Mouse (Mus musculus): ENCODE results near the gene Tbc1d10c.

Tbc1d10c gene

DNA sequence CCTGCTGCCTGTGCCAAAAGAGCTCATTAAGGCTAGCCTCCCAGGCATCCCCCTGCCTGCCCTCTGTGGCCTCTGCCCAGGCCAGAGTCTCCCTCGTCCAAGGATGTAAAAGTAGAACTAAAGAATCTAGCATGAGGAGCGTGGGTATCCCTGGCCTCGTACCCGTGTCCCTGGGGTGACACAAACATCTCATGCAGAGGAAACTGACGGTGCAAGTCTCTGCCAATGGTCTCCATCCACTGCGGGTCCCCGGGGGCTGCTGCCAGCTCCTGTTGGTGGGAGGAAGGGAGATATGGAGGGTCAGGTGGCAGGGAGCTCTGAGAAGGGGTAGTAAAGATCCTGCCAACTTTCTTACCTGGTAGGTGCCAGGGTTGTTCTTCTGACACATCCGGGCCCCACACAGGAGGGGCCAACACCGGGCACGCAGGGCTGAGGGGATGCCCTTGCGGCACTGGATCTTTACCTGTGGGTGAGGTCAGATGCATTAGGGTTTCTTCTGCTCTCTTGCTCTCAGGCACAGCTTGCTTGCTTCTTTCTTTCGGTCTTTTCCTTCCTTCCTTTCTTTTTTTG, 1.9 kb downstream of the Tbc1d10c start:
- no peak for DNase-seq

DNA sequence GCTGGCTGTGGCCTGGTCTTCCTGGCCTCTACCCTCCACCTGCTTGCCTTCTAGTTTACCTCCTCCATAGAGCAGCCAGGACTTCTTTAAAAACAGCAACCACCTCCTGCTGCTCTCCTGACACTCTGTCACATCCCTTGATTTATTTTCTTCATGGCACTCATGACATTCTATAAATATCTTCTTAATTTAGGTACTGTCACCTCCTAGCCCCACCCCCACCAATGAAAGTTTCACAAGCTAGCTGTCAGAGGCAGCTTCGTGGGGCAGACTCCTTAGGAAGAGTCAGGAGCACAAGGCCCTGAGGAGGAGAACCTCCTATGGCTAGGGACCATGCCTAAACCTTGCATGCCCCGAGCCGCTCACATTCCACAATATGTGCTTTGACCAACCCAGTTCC, 3.8 kb downstream of the Tbc1d10c start:
- no peak for DNase-seq

DNA sequence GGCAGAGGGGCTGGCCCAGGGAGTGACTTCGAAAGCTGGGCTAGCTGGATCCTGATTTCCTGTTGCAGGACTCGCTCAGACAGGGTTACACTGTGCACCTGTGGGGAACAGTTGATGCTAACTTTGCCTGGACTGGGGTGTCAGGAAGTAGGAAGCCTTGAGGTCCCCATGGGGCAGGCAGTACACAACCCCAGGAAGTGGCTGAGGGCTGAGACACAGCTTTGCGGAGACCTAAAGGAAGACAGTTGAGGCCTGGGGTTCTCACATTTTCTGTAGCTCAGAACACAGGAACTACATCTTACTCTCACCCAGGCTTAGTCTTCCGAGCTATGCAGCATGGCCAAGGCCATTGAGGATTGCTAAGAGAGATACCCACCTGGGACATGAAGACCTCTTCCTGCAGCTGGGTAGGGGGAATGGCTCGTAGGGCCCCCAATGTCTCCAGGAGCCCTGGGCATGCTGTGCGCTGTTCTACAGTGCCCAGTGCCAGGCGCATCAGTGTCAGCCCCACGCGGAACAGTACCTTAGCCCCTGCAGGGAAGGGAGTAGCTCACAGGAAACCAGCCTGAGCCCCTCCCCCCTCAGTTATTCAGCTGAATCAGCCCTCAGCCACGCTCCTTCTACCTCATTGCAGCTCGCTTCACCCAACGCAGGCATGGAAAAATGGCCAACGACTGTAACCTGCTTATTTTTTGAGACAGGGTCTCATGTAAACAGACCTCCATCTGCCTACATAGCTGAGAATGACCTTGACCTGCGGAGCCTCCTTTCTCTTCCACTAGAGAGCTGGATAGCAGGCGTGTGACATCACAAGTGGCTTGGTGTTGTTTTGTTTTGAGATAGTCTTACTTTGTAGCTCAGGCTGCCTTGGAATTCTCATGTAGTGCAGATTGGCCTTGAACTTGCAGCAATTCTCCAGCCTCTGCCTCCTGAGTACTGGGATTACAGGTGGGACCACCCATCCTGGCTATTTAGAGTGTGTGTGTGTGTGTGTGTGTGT, 5.8 kb downstream of the Tbc1d10c start:
- no peak for DNase-seq

DNA sequence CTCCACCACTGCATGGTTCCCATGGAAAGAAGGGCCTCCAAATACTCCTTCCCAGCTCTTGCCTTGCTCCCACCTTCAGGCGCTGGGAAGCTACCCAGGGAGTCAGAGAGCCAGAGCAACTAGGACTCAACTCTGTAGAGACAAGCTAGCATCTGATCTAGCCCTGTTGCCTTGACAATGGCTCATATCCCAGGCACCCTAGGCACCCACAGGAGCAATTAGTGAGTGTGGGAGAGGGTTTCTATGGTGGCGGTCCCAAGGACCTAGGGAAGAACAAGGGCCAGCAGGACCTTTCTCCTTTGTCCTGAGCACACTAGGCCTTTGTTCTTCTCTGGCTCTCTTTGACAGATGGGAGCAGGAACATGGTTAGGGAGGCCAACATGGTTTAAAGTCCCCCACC, 7.4 kb downstream of the Tbc1d10c start:
- no peak for DNase-seq

DNA sequence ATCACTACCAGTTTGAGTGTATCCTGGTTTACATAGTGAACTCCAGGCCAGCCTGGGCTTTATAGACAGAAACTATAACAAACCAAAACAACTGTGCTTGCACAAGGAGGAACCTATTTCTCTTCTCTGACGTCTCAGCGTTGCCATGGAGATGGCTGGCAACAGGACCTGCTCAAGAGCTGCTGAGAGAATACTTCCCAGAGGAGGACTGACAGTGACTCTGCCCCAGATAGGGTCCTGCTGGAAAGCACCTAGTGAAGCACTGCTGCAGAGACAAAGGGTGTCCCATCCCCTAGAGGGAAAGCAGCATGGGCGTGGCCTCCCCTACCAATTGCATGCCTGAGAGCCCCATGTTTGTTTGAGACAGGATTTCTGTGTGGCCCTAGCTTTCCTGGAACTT, 9.2 kb downstream of the Tbc1d10c start:
- DNase-seq = peak; percentile 82

DNA sequence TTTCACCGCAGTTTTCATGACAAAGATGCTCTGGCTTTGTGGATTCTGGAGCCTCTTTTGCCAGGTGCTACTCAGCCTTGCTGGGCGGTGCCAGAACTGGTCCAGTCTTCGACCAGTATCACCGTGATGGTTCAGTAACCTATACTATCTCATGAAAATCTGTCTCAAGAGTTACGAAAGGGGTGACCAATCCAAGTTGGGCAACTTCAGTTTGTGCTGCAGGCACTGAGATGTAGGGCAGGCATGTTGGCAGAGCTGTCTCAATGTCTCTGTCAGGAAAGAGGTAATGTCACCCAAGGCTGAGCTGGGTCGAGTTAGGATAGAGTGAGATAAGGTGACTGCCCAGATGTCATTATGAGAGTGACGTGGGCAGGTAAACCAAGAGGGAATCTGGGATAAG, 10.7 kb downstream of the Tbc1d10c start:
- DNase-seq = no peak

DNA sequence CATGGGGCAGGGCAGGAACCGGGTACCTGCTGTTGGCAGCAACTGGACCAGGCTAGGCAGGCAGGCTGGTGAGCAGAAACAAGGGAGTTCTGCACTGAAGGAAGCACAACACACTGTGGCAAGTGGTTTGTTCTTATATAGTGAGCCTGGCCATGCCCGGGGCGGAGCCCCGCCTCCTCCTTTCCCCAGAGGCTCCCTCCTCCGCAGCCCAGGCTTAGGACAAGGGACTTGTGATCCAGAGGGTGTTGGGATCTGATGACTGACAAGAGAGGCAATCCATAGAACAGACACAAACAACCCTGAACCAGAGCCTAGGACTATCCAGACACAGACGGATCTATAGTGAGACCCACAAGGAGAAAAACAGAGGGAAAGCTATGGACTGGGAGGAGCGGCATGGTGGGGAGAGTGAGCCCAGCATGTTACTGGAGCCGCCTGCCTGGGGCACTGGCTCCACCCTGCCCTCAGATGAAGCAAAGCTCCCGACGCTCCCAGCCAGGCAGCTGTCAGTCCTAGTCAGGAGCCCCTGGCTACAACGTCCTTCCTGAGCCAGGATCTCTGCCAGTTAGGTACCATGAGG, 15.6 kb downstream of the Tbc1d10c start, which contains the start of gene Carns1:
TSS of gene Carns1 (minus strand) at position 112 of the 580 bp plus-strand sequence.
- peak; percentile 44 for DNase-seq

DNA sequence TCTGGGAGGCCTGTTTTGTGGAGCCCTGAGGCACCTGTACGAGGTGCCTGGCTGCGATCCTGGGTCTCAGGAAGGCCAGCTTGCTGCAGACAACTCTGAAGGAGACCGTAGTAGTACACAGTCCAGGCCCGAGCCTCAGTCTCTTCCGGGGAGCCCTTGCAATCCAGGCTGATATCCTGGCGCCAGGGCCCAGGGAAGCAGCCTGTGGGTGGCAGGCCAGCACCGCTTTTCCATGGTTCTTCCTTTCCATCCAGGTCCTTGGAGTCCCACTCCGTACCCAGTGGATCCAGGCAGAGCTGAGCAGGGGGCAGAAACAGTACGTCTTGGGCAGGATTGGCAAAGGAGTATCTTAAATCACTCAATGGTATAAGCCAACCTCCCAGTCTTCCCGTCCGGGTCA, 18.2 kb downstream of the Tbc1d10c start:
- DNase-seq = no peak

DNA sequence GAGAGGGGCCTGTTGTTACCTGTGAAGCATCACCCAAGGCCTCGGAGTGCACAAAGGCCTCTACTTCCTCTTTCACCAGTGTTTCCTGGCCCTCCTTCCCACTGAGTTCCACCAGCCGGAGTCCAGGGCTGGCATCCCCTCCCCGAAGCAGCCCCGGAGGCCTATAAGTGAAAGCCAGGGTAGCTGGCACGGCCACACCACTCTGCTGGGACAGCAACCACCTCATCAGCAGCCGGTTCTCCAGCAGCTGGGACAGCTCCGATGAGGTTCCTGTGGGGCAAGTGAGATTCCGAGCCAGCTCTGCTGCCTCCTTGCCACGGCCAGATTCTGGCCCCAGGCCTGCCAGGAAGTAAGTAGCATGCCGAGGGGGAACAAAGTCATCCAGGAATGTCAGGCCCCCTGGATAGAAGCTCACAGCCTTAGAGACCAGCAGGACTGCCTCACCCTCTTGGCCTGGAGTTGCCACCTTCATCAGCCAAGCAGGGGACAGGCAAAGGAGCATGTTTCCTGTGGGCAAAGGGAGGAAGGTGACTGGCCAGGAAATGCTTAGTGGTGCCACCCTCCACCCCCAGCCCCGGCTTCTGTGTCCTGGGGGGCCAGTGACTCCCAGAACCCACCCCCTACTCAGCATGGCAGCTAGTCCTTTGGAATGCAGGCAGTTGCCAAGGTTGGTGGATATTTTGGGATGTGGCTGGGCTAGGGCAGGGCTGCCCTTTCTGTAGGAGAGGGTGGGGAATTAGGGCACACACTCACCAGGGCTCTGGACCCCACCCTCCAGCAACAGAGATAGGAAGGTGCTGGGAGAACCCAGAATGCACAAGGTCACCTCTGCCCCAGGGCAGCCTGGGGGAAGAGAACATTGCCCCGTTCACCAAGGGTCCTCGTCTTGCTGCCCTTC, 19.4 kb downstream of the Tbc1d10c start:
- DNase-seq = no peak

DNA sequence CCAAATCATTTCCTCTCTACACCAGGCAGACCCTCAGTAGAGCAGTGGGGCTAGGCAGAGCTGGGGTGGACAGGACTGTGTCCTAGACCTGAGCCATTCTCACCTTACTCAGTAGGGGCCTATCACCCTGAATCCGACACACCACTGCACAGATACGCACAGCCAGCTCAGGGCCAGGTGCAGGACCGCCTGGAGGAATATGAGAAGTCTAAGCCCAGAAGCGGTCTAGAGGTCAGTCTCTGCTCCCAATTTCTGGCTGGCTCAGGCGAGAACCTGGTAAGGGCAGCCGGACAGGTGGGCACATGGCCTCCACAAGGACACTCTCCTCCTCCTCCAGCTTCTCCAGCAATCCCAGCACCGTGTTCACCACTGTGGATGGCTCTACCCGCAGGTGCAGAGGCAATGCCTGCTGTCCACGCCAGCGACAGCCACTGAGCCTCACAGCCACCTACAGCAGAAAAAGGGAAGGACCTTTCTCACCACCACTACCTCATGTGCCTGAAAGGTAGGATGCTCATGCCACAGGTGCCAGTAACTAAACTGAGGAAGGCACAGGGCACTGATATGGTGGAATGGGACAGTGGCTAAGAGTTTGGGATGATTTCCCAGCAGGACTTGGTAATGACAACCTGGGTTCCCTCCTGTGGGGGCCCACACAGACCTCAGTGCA, 20.2 kb downstream of the Tbc1d10c start:
- DNase-seq = no peak

DNA sequence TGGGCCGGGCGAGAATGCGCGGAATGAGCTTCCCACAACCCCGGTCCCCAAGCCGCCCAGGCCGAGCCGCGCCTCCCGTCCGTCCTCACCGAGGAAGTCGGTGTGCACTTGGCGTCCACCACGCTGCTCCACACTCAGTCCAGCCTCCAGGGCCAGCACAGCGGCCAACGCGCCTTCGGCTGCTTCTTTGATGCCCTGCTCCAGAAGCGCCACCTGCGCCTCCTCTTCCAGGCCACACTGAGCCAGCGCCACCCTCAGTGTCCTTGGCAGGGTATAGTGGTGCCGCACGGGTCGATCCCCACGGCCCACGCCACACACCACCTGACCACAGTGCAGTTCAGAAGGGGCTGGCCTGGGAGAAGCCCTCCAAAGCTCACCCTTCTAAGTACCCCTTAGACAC, 21.3 kb downstream of the Tbc1d10c start:
- no peak for DNase-seq

DNA sequence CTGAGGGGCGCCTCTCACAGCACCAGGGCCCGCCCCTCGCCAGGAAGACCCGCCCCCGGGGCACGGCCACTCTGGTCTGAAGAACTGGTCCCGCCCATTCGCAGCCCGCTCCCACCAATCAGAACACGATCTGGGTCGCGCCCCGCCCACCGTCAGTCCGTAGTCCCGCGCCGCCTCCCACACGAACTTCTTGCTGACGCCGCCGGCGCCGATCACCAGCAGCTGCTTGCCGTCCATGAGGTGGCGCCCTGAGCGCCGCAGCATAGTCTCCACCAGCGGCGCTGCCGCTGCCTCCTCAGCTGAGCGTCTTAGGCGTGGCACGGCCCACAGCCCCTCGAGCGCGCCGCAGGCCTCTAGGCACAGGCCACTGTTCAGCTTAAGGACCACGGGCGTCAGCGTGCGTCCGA, 21.7 kb downstream of the Tbc1d10c start:
- peak; percentile 100 for DNase-seq

DNA sequence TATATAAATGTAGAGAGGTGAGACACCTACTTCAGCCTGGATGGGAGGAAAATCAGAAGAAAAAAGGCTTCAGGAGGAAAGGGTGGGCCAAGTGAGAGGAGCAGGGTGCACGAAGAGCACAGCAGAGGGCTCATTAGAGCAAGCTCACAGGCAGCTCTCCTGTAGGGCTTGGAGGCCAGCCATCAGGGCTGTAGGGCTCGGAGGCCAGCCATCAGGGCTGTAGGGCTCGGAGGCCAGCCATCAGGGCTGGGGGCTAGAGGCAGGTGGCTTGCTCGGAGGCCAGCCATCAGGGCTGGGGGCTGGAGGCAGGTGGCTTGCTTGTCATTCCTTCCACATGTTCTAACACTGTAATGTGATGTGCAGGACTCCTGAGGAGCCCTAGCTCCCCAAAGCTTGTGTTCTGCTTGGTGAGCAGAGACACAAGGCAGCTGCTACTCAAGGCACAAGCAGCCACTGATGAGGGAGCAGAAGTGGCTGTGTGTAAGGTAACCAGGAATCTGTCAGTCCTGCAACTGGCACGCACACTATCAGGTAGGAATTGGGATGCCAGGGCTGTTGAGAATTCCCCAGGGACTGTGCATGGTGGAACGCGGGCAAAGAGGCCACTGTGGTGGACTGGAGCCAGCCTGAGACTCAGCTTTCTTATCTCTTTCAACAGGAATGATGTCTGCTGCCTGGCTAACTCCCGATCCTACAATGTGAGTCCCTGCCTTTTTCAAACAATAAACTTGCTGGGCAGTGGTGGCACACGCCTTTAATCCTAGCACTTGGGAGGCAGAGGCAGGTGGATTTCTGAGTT, 24.2 kb downstream of the Tbc1d10c start:
- DNase-seq = no peak

DNA sequence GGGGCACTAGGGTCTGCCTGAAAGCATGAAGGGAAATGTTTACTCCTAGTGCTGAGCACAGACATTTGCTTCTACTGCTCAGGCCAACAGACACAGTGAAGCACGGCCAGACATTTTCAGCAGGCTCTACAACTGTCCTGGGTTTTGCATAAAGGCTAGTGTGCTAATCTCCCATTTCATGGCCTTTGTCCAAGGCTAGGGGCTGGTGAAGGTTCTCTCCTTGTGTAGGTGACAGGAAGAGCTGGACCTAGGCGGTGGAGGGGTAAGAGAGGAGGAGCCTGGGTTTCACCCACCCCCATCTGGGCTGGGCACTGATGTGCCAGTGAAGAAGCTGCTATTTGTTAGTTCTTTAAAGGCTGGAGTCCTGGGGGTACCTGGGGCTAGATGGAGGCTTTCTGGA, 26.4 kb downstream of the Tbc1d10c start:
- no peak for DNase-seq

DNA sequence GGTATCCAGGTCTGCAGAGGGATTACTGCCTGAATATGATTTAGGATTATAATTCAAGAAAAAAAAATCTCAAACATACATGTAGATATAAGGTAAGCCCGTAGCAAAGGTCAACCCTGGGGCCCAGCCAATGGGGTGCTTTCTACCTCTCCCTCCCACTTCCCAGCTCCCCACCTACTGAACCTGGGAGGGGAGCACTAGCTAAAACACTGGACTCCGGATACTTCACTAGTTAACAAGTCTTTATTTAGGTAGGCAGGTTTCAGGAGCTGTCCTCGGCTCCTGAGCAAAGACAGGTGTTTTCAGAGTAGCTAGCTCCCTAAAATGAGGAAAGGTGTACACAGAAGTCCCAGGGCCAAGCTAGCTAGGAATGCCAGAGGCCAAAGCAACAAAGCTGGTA, 27.0 kb downstream of the Tbc1d10c start:
- no peak for DNase-seq

DNA sequence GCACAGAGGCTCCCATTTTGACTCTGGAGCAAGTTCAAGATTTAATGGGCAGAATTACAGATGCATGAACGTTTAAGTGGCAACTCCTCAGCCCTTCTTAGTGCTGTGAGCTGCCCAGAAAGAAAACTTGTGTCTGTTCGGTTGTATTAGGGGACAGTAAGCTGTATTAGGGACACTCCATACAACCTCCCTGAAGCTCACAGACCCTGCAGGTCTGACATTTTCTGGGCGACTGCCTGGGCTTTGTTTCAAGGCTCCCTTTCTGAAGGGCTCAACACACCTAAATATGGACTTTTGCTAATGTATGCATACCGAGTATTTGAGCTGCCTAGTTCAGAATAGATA, 27.6 kb downstream of the Tbc1d10c start:
- no peak for DNase-seq

DNA sequence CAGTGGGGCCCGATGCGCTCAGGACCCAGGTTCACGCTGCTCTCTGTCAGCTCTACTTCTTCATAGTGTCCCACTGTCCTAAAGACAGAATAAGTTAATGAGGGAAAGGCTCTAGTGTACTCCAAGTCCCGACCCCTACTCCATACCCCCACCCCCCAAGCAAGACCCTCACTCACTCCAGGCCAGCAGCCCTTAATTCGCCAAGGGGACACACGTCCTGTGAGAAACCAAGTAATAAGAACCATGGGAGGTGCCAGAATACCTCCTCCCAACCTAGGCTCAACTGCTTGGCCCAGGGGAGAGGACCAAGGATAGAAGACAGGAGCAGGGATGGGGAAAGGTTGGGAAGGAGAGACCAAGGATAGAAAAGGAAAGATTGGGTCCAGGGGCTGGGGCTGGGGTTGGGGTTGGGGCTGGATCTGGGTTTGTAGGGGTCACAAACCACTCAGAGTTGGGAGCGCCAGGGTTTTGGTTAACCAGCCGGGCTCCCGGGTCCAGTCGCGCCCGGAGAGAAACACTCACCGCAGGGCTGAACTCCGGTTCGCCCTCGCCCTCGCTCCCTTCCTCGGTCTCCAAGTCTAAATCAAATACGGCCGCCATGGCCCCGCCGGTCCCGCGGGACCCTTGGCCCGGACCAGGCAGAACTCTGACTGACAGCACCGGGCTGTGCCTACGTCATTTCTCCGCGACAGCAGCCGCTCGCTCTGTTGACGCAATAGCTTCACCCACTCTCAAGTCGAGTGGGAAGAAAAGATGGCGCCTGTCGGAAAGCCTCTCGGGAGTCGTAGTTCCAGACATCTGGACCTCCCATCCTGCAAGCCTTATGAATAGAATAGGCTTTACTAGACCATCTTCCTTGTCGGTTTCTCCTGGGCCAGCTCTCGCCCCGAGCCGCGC, 28.2 kb downstream of the Tbc1d10c start, which contains the start of gene Rps6kb2:
TSS of gene Rps6kb2 (minus strand) at position 709 of the 897 bp plus-strand sequence.
- DNase-seq = peak; percentile 98

DNA sequence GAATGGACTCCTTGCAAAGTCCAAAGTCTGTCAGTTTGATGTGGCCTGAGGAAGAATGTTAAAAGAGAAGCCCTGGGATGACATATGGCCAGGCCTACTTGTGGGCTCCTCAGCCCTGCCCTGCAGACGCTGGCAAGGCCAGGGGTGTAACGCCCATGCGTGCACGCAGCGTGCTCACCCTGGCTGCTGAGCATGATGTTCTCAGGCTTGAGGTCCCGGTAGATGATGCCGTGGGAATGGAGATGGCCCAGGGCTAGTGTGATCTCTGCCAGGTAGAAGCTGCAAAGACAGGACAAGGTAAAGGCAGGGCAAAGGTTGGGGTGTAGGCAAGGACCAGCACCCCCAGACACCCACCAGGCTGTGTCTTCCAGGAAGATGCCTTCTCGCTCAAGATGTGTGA, 32.0 kb downstream of the Tbc1d10c start:
- DNase-seq = no peak

DNA sequence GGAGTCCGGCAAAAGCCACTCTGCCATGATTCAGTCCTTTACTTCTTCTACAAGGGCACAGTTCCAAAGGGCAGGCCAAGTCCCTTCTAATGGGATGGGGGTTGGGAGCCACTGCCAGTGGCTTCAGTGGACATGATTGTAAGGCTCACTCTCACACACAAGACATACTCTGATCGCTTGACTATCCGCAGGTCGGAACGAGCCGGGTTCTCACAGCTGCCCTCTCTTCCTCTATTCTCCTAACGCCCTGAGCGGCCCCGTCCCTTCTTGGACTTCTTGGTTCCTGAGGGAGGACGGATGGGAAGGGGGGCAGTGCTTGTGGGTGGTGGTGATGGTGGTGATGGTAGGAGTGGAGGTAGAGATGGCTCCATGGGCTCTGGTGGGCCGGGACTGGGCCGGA, 34.3 kb downstream of the Tbc1d10c start:
- no peak for DNase-seq

DNA sequence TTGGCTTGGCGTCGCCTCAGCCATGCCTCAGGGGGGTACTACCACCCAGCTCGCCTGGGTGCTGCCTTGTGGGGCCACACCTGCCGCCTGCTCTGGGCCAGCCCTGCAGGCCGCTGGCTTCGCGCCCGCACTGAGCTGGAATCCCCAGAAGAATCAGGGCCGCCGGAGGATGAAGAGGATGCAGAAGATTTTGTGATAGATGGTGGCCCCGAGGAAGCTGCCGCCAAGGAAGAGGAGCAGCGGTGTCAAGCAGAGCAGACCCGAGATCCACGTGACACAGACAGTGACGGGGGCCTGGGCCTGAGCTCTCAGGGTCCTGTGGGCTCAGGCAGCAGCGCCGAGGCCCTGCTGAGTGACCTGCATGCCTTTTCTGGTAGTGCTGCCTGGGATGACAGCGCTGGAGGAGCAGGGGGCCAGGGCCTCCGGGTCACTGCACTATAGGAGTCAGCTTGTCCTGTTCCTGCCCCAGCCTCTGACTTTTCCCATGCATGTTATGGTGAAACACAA, 35.0 kb downstream of the Tbc1d10c start:
- no peak for DNase-seq
